Mouse (Mus musculus) lung, adult 18-20 months (tissue): ENCODE results near the gene Mcam.
A peak's percentile ranks its signal among the peaks of the same experiment; 100 is the strongest.

Experiments used
- DNase-seq, 2 experiments: peaks; one replicate each; pipeline ENCODE4 v3.0.0; 2022; ENCODE audit warnings: mixed read lengths in 2 of 2

Mcam gene

DNA sequence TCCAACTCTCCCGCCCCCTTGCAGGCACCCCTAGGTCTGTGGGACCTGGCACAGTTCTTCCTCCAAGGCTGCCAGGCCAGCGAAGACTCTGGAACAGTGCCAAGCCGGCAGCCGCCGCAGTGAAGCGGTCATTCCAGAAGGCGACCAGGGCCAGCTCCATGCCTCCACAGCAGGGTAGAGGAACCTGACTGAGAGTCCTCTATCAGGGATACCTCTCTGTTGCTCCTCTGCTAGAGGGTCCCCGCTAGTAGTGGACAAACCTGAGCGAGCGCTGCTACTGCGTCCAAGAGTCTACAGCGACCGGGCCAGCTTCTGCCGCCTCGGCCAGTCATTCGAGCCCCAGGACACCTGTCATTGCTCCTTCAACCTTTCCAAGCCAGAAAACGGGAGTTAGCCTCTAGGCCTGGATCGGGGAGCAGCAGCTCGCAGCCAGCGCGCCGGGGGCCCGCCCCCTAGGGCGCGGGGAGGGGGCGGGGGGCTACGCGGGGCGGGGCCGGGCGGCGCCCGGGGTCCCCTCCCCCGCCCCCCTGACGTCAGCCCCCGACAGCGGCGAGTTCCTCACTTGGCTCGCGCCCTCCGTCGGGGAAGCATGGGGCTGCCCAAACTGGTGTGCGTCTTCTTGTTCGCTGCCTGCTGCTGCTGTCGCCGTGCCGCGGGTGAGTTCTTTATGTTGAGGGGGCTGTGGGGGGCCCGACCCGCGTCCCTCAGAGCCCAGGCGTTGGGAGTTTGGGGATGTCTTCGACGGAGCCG is at the start of gene Mcam:
TSS of gene Mcam (plus strand) at position 369 of the 750 bp plus-strand sequence.
- DNase-seq: peak; percentile 71 to 77

DNA sequence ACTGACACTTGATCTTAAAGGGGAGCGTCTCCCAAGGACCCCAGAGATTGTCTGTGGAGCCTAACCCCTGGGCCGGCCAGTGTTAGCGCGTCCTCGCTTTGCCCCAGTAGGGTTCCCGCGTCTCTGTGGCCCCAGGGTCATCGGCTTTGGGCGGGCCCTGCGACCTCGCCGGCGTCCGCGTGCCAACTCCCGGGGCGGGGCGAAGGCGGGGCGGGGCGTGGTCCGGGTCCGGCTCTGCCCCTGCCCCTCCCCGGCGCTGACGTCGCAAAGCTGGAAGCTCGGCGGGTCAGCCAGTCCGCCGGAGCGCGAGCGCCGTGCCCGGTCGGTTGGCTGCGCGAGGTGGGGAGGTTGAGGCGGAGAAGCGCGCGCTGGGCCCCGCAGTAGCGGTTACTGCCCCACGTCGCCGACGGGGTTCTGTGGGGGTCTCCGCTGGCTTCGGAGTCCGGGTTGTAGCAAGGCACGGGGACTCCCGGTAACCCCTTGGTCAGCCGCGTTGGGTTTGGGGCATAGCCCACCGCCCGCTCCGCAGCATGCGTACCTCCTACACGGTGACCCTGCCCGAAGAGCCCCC is 49.5 kb upstream of the Mcam start:
- peak; percentile 93 to 96 for DNase-seq

DNA sequence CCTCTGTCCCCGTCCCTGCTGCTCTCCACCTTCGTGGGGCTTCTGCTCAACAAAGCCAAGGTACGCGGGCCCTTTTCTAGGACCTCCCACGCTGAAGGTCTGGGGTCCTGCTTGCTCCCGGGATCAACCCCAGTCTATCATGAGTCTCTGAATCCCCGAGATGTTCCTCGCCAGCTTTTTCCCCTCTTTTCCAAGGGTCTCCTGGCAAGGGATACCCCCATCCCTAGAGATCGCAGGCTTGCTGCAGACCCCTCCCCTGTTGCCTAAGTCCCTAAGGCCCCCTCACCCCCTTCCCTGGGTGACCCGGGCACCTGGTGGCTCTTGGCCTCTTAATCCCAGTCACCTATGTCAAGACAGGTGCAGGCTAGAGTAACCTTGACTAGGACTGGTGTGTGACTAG is 49.0 kb upstream of the Mcam start:
- no peak for DNase-seq

DNA sequence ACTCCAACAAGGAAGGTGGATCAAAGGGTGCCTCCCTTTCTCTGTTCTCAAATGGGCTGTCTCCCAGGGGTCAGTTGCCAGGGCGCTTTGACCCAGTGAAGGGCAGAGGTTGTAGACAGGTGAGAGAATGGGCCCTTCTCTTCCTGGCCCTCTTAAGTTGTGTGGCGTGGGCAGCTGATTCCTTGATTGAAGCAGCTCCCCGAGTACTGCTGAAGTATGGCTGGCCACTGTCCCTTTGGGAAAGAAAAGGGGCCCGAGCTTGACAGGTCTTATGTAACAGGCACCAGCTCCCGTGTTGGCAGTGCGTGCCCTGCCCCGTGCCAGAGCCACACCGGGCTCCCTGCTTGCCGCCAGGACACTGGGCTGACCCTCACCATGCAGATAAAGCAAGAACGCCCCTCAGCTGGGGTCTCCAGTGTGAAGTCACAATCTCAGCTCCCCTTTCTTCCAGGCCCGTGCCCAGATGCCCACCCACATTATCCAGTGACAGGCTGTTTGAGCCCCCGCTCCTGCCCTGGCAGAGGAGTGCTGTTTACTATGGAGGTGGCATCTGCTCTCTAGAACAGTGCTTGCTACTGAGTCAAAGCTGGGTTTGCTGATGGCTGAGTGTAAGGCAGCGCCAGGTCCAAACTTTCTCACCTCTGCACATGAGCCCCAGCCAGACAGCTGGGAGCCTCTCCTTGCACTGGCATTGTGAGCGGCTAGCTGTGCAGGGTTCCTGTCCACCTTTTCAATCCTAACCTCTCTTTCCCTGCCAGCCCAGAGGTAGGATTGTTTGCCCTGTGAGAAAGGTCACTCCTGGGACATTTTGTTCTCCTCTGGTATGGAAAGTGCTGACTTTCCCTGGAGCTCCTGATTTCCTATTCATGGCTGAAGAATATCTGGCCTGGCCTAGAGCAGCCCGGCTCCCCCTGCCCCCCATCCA is 48.3 kb upstream of the Mcam start:
- peak; percentile 59 to 71 for DNase-seq

DNA sequence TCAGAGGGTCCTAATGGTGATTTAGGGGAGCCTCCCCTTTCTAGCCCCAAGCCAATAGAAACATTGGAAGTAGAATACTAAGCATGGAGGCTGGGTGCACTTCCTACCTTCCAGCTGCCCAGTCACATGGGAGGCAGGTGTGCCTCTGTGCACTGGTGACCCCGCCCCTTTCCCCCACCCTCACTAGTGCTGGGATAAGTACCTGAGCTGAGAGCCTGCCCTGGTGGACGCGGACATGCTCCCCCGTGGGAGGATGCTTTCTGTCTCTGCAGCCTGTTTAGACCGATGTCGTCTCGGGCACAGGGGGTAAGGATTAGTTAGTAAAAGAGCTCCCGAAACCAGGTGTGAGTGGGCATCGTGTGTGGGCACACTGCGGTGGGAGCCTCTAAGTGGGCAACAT is 47.3 kb upstream of the Mcam start:
- DNase-seq: no peak

DNA sequence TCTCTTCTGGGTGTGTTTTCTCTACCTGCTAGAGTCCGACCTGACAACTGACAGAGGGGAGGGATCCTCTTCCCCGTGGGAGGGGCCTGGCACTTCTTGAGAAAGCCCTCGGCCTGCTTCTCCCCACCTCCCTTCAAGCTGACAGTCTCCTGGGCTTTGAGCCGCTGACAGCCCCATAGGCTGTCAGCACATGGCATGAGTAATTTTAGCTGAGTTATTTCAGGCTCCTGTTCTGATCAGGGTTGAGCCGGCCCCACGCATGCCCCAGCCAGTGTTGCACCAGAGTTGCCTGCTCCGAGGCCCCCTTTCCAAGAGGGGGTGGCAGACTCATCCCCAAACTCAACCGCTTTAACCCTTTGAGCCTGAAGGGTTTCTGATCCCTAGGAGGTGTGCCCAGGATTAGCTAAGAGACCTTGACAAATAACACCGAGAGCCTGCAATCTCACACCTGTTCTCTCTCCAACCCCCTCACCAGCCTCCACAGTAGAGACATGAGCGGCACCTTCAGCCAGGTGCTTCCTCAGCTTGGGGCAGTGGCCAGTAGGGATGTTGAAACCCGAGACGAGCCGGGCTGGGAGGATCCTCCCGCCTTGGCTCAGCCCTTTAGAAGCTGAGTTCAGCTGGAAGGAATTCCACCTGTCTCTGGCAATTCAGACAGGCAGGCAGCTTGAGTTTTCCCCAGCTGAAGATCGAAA is 46.4 kb upstream of the Mcam start:
- DNase-seq: peak in 1 of 2 experiments; percentile 47

DNA sequence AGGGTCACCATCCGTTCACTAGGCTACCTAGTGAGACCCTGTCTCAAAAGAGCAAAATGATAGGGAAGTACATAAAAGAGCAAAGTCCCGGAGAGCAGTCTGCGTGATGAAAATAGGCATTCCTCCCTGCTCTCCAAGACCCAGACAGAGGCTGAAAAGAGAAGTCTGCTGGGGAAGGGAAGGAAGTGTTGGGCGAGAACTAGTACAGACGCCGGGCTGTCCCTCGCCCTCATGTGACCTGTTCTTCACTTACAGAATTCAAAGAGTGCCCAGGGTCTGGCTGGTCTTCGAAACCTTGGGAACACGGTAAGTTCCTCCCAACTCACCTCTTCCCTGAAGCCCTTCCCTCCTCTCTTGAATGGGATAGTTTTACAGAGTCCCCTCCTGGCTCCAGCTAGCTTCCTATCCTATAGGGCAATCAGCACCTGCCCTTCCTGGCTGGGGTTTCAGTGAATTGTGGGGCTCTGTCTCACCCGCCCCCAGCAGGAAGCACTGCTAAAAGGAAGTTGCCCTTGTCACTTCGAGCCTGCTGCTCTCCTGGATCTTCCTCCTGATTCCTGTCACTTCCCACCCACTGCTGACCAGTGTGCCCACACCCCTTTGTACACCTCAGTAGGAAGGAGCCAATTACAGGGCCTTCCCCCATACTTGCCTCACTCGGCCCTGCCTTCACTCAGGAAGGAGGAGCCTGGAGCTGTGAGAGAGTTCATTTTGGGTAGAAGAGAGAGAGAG is 45.2 kb upstream of the Mcam start:
- no peak for DNase-seq

DNA sequence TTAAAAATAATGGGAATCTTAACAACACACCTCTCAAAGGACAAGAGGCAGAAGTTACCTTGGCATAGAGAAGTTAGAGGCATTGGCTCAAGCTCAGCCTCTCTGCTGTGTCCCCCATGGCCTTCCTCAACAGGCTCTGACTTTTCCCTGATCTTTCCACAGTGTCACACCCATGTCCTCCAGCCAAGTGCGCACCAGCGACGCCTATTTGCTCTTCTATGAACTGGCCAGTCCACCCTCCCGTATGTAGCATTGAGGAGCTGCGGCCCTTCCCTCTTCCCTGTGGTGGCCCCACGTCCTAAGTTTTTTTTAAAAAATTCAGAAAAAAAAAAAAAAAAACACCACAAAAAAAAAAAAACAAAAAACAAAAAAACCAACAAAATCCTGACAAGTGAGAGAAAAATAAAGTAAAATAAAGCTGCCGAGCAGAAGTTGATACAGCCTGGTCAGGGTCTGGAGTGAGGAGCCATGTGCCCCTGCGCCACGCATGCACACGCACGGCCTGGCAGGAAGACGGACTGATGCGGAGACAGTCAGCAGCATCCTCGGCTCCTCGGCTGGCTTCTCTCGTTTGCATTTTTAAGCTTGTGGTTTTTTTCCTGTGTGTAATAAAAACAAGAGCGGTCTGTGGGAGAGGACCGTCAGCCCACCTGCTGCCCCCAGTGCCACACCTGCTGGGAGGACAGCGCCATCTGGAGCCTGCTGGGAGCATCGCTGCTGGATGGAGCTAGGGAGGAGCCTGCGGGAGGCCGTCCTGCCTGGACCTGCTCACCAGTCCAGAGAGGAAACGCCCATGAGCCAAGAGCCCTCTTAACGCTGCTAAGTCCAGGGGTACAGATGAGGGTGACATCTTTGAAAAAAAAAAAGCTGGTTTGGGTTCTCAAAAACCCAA is 40.4 kb upstream of the Mcam start:
- DNase-seq: peak; percentile 81 to 87

DNA sequence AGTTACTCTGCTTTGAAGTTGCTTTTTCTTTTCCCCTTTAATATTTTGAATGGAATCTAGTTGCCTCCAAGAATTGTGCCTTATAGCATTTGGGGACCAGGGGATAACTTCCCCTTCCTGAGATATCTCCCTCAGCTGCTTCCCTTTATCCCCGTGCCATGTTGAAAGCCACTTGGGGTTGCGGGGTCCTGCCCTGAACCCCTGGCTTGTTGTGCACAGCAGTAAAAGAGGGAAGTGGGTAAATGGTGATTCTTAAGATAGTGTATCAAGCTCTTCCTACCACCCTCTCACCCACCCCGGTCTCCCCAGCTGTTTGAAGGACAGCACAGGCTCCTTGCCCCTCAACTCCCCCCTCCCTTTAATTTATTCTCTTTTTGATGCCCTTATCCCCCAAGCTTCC is 39.5 kb upstream of the Mcam start:
- no peak for DNase-seq

DNA sequence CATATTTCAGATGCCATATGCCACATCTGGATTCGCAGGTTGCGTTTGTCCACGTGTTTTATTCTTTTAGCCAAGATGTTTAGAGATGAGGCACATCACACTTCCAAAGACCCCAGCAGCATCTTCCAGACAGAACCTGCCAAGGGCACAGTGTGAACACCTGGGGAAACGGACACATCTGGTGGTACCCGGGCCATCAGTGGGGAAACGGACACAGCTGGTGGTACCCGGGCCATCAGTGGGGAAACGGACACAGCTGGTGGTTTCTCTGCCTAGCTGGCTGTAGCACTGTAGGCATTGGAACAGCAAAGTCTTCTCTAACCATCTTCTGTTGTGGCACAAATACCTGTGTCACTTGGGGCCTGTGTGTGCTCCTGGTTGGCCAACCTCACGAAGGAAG is 38.5 kb upstream of the Mcam start:
- no peak for DNase-seq

DNA sequence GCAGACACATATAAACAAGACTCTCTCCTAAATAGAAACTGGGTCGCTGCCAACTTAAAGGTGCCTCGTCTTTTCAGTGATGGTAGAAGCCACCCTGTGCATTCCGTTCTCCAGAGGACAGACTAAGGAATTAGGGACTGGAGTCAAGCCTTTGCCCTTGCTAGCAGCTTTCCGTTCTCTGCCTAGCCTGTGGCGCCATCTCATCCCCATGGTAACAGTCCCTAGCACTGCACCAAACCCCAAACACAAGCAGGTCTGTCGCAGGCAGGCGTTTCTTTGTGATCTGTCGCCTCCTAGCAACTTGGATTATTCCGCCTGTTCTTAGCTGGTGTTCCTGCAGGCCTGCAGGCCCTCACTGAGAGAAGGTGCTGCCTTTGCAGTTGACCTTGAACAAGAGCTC is 37.7 kb upstream of the Mcam start:
- DNase-seq: no peak

DNA sequence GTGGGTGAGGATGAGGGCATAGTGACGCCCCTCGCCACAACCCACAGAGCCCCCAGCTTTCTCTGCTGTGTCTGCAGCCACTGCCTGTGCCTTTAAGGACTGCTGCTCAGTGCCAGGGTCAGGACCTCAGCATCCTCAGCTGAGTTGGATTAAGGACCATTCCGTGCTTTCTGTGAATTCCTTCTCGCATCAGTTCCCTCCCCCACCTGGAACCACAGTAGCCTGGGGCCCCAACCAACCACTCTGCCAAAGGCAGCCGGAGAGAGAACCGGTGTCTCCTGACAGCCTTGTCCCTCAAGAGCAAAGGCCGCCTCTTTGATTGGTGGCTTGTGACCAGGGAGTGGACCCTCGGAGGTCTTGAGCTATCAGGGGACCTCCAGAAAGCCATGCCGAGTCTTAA is 32.8 kb upstream of the Mcam start, which contains the start of gene Mfrp:
TSS of gene Mfrp (plus strand) at position 240 of the 400 bp plus-strand sequence.
- no peak for DNase-seq

DNA sequence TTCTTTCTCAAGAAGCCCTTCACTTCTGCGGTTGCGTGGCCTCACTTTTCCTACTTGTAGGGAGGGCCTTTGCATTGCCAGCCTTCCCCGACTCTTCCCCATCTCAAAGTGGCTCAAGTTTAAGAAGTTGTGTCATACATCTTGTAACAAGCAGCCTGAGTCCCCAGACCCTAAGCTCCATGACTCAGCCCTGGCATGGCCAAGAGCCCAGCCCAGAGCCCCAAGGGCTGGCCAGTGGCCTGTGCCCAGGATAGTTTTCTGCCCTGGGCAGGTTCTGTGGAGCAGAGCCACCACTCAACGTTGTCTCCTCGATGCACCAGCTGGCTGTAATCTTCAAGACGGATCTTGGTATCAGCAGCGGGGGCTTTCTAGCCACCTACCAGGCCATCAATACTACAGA is 29.4 kb upstream of the Mcam start:
- DNase-seq: peak in 1 of 2 experiments; percentile 17

DNA sequence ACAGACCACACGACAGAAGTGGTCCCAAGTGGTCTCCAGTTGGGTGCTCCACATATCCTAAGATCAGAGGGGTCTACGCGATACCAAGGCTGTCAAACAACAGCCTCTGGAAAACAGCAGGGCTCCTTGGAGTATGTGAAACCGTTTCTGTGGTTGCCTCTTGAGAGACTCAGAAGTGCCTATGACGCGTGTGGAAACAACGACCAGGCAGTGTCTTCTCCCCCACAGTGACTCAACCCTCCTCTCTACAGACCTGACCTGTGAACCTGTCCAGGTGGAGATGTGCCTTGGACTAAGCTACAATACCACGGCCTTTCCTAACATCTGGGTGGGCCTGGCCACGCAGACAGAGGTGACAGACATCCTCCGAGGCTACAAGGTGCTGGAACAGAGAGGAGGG is 28.5 kb upstream of the Mcam start:
- peak in 1 of 2 experiments; percentile 39 for DNase-seq

DNA sequence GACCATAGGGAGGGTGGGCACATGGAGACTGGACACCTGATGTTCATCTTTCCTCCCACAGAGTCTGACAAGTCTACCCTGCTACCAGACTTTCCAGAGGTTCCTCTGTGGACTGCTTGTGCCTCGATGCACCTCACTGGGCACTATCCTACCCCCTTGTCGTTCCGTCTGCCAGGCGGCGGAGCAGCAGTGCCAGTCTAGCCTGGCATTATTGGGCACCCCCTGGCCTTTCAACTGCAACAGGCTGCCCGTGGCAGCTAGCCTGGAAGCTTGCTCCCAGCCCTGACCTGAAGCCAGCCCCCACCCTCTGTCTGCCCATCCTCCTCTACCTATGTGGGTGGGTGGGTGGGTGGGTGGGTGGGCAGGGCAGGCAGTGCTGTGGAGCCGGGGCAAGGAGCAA is 28.1 kb upstream of the Mcam start:
- no peak for DNase-seq

DNA sequence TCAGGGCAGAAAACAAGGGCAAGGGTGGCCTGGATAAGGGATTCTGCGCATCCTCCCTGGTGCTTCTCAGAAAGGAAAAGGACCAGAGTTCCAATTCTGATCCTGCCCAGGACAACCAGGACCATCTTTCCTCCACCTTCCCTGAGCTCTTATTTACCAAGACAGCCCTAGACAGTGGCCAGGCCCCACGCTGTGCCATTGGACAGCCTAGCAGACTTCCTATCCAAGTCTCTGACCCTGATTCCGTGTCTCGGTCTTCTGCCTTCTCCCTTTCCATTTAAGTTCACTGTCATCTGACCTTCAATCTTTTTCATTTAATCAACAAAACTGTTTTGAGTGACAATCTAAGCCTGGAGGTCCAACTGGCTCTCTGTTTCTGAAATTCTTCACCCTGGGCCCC is 27.7 kb upstream of the Mcam start:
- no peak for DNase-seq

DNA sequence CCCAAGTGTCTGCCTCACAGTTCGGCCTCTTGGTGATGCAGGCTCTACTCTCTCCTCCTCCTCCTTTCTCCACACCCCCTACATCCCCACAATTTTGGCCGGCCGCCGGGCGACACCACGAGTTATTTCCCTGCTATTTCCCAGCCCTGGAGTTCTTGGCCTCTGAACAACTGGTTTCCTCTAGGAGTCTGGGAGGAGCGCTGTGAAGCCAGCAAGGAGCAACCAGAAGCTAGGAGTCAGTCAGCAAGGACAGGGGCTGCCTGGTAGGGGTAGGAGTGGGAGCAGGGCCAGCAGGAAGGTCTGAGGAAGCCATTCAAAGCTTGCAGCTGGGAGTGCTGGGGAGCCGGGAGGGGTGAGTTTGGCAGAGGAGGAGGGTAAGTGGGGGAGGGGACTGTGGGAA is 27.2 kb upstream of the Mcam start, which contains the start of gene C1qtnf5:
TSS of gene C1qtnf5 (plus strand) at position 136 of the 400 bp plus-strand sequence.
- peak; percentile 84 to 85 for DNase-seq

DNA sequence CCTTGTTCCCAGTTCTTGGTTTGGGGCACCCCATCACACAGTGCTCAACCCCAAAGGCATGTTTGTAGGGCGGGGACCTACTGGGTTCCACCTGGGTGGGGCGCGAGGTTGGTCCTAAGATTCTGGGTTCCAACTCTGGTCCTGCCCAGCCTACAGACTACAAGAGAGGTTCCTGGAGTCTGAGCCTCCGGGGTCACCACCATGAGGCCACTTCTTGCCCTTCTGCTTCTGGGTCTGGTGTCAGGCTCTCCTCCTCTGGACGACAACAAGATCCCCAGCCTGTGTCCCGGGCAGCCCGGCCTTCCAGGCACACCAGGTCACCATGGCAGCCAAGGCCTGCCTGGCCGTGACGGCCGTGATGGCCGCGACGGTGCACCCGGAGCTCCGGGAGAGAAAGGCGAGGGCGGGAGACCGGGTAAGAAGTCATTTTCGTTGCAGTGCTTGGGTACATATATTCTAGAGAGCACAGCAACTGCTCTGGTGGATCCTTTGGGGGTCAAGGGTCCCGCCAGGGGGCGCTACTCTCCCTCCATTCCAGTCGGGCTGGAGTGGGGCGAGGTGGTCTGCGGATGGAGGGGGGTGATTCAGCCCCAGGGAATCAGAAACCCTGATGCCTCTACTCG is 26.6 kb upstream of the Mcam start:
- no peak for DNase-seq

DNA sequence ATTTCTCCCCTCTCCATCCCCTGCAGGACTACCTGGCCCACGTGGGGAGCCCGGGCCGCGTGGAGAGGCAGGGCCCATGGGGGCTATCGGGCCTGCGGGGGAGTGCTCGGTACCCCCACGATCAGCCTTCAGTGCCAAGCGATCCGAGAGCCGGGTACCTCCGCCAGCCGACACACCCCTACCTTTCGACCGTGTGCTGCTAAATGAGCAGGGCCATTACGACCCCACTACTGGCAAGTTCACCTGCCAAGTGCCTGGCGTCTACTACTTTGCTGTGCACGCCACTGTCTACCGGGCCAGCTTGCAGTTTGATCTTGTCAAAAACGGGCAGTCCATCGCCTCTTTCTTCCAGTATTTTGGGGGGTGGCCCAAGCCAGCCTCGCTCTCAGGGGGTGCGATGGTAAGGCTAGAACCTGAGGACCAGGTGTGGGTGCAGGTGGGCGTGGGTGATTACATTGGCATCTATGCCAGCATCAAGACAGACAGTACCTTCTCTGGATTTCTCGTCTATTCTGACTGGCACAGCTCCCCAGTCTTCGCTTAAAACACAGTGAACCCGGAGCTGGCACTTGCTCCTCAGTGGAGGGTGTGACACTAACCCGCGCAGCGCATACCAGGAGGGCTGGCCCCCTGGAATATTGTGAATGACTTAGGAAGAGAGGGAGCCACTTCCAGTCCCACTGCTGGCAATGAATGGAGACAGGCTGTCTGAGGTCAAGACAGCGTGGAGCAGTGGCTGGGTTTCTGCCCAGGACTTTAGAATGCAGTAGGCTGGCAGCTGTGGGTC is 25.8 kb upstream of the Mcam start:
- no peak for DNase-seq
